Mouse (Mus musculus): ENCODE measurements around the gene Olfr625-ps1.
"Not testable (repeated sequence)": the region's sequence is repeated elsewhere in the genome, so short reads cannot be mapped to it uniquely, and the experiment has no call there.

Gene Olfr625-ps1

DNA sequence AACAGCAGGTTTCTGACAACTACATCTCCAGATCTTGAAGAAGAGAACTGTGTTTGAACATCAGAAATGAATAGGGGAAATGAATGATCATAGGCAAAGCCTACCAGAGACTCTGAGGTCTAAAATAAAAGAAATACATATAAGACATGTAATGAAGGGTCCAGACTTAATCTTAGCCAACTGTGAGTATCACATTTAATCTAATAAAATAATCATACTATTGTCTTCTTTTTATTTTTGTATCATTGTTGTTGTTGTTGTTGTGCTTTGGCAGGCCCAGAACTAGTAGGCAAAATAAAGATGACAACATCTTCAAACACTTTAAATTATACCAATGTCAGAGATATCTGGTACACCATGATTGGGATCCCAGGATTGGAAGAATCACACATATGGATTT is at the start of gene Olfr625-ps1:
Gene Olfr625-ps1, plus strand, starts transcription at position 301 of the 400 bp plus-strand sequence.
- in situ Hi-C loops (cut with MboI): no loop called here

DNA sequence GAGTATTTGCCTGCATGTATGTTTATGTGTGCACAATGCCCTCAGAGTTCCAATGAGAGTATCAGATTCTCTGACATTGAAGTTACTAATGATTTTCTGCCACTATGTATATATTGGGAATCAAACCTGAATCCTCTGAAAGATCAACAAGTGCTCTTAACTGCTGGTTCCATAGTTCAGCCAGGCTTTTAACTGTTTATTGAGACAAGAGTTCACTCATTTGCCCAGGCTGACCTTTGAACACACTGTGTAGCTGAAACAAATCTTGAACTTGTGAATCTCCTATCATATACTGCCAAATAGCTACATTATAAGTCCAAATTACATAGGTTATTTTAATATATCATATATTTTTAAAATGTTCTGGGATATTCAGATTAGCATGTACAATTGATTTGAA is 45.7 kb upstream of the Olfr625-ps1 start:
- in situ Hi-C loops (cut with MboI): no loop called here

DNA sequence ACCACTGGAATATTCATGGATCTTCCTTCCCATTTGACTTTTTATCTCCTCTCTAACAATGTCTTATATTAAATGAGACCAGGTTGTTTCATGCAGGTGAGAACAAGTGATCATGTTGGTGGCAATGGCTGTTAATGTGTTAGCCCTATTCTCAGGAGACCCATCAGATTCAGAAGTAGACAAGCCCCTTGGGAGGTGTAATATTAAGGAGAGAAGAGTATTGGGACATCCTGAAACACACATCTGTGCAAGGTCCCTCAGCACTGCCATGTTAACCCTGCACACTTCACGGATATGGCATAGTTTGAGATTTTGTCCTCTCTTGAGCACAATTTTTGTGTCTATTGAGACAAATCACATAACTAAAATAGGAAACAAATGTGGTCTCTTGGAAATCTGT is 39.9 kb upstream of the Olfr625-ps1 start, which contains the start of gene Olfr622:
Gene Olfr622, minus strand, starts transcription at position 101 of the 400 bp plus-strand sequence.
- in situ Hi-C loops (cut with MboI): no loop called here

DNA sequence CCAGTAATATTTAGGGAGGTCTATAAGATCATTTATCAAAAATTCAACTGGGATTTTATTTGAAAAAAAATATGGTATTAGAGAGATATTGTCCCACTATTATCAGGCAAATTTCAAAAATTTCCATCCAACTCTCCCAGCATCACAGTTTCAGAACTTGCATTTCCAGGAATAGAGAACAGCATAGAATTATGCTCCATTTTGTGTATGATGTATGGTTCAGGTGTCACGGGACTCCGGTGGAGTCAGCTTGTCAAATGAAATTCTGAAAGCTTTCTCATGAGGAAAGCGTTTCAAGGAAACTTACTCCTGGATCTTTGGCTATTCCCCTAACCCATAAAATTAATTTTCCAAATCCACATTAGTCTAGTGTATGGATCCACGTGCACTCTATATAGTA is 38.5 kb upstream of the Olfr625-ps1 start:
- in situ Hi-C loops (cut with MboI): no loop called here

DNA sequence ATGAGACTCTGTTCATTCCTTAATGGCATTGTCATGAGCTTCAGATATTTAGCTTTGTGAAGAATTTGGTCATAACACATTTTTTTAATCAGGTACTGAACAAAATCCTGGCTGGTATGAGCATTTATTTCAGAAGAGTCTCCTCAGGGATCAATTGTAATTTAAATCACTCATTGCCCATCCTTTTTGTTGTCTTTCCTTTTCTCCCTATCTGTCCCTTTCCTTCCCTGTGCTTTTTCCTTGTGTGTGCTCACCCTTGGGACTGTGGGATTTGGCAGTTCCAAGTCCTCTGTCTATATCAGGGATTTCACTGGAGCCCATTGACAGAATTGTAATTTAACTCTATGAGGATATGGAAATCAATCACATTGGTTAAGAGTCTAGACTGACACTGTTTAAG is 18.9 kb upstream of the Olfr625-ps1 start, which contains the start of gene Olfr623:
Gene Olfr623, minus strand, starts transcription at position 101 of the 400 bp plus-strand sequence.
- in situ Hi-C loops (cut with MboI): no loop called here

DNA sequence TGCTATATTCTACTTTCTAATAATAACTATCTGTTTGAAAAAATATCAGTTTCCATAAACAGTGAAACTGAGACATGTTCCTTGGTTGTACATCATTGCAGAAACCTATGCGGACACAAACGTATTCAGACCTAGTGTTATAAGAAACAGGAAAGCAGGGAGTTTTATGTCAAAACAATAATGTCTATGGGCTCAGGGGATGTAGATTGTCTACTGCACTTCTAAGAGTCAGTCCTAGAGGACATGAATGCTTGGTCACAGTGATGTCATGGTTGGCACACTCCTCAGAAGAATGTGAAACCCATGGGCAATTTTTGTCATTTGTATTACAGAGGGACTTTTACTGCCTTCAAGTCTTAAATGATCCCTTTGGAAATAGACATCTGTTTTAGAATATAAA is 11.4 kb upstream of the Olfr625-ps1 start, which contains the start of gene Olfr624:
Gene Olfr624, minus strand, starts transcription at position 101 of the 400 bp plus-strand sequence.
- in situ Hi-C loops (cut with MboI): no loop called here

DNA sequence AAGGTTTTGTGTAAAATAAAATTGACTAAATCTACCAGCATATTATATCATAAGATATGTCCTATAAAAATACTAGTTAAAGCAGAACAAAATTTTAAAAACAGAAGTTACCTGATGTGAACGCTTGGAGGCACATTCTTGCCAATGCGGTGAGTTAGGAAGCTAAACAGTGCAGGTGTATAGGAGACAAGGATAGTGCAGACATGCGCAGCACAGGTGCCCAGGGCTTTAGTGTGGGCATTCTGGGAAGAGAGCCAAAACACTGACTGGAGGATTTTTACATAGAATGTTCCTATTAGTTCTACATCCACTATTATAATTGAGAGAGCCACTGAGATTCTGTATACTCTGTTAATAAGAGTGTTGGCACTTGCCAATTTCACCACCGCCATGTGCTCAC is 16.9 kb downstream of the Olfr625-ps1 start:
- in situ Hi-C loops (cut with MboI): no loop called here

DNA sequence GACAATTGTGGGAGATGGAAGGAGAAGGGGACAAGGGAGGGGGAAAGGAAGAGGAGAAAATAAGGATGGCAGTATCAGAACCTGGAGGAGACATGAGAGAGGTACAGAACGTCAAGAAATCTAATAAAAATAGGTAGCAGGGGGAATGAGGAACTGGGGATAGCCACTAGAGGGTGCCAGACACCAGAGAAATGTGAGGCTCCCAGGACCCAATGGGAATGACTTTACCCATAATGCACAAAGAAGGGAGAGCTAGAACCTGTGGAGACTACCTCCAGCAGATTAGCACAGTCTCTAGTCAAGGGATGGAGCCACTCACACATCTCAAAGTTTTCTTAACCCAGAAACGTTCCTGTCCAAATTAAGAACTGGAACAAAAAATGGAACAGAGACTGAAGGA is 29.5 kb downstream of the Olfr625-ps1 start:
- in situ Hi-C loops (cut with MboI): no loop called here

DNA sequence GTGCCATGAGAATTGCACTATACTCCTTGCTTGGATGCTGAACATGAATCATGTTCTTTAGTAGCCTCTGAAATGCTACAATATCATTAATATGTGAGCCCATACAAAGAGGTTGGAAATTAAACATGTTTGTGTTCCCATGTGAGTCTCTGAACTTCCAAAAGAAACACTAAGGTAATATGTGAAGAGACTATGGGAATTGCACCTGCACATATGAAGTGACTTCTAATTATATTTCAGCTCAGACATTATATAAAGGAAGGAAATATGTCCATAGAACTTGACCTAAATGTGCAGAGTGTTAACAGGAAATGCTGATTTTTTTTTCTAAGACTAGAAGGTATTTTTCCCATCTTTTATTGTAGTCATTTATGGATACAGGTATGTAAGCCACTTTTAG is 31.9 kb downstream of the Olfr625-ps1 start, which contains the start of gene Olfr243:
Gene Olfr243, plus strand, starts transcription at position 301 of the 400 bp plus-strand sequence.
- in situ Hi-C loops (cut with MboI): no loop called here

DNA sequence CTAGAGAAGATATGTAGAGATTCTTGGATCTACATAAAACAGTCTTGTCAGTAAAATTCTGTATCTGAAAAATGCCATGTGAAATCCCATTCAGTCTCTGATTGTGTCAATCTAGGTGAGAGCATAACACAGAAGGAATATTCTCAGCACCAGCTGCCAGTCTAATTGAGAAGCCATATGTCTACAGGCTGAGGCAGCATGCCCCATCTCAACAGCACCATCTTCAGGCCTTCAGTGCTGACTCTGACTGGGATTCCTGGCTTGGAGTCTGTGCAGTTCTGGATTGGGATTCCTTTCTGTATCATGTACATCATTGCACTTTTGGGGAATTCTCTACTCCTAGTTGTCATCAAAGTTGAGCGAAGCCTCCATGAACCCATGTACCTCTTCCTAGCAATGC is 33.9 kb downstream of the Olfr625-ps1 start:
- in situ Hi-C loops (cut with MboI): not testable (repeated sequence)

DNA sequence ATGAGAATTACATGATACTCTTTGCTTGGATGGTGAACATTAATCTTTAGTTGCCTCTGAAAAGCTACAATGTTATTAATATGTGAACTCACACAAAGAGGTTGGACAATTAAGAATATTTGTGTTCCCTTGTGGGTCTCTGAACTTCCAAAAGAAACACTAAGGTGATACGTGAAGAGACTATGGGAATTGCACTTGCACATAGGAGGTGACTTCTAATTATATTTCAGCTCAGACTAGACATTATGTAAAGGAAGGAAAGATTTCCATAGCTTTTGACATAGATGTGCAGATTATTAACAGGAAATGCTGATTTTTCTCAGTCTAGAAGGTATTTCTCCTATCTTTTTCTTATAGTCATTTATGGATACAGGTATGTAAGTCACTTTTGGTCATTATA is 47.6 kb downstream of the Olfr625-ps1 start, which contains the start of gene Olfr628:
Gene Olfr628, plus strand, starts transcription at position 301 of the 400 bp plus-strand sequence.
- in situ Hi-C loops (cut with MboI): no loop called here

Data from mature B cell (primary cell).